Mouse (Mus musculus) forebrain, embryonic 10.5 days (tissue): ENCODE data around the gene Ccdc63. TPM values are rescaled to one million over a fixed set of nuclear protein-coding genes. Genes with fewer than 3 reads are reported as not detected.
"Not testable (repeated sequence)": the region's sequence is repeated elsewhere in the genome, so short reads cannot be mapped to it uniquely, and the experiment has no call there.

Experiments used
- DNase-seq: peaks from one replicate; pipeline ENCODE4 v3.0.0-alpha.2; 2017; ENCODE audit warnings: low spot score; ENCODE audit errors: extremely low spot score
- H3K27ac ChIP-seq: fragments of 300-500 bp; sonication (generic); 2 replicates; pipeline ENCODE4 v1.5.1; 2016; ENCODE audit warnings: mild to moderate bottlenecking
- H3K27me3 ChIP-seq: fragments of 300-500 bp; sonication (generic); 2 replicates; pipeline ENCODE4 v1.6.1; 2016; ENCODE audit warnings: mild to moderate bottlenecking; ENCODE audit not compliant: poor library complexity, severe bottlenecking
- H3K36me3 ChIP-seq: fragments of 300-500 bp; sonication (generic); replicated peaks from 2 replicates; pipeline ENCODE4 v1.6.1; 2016; ENCODE audit warnings: mild to moderate bottlenecking, moderate library complexity
- H3K4me1 ChIP-seq: fragments of 300-500 bp; sonication (generic); 2 replicates; pipeline ENCODE4 v1.6.1; 2016
- H3K4me3 ChIP-seq: fragments of 300-500 bp; sonication (generic); 2 replicates; pipeline ENCODE4 v1.5.1; 2016; ENCODE audit warnings: mild to moderate bottlenecking, moderate library complexity
- H3K9me3 ChIP-seq: fragments of 300-500 bp; sonication (generic); 2 replicates; pipeline ENCODE4 v1.6.1; 2016; ENCODE audit warnings: mild to moderate bottlenecking, moderate library complexity
- WGBS: fragments of 180-500 bp; shearing (Covaris S2); methylation state at CpG from one replicate; pipeline ENCODE4 v1.1.7; 2016; 5-methylcytosine and 5-hydroxymethylcytosine counted together
- polyA plus RNA-seq: library from polyadenylated mRNA; unstranded; fragments of >200 nt; fragmentation: Nextera tagmentation; extraction: Ambion mirVana; gene quantifications from 2 replicates; pipeline ENCODE4 v1.2.1, GENCODE M21; 2016

Gene Ccdc63
- polyA plus RNA-seq, 1 experiment from 2014 or later = not detected

GRCm38 (mm10) chr5:122145381-122146055 is 4.9 kb upstream of the Ccdc63 start:
- no peaks in the 10 kb centered on the region for H3K27me3 ChIP-seq
- 73% methylated on average over 15 of the region's 15 CpGs for WGBS
- H3K4me1 ChIP-seq = peaks cover 21% of the 10 kb centered on the region
- H3K27ac ChIP-seq = peak overlapping the region; percentile 63
- no peak for DNase-seq
- H3K4me3 ChIP-seq = peak overlapping the region; percentile 6; the same call in 1 of the 2 replicates
- no peaks in the 10 kb centered on the region for H3K9me3 ChIP-seq
- no peaks in the 10 kb centered on the region for H3K36me3 ChIP-seq

GRCm38 (mm10) chr5:122144825-122145224 is 4.2 kb upstream of the Ccdc63 start:
- Histone ChIP-seq H3K36me3 (no peaks in the 10 kb centered on the region), H3K4me1 (peaks cover 21% of the 10 kb centered on the region), H3K27ac (no peak overlapping the region), H3K27me3 (no peaks in the 10 kb centered on the region), H3K4me3 (no peak overlapping the region), H3K9me3 (no peaks in the 10 kb centered on the region)
- 86% methylated on average over 4 of the region's 4 CpGs for WGBS
- no peak for DNase-seq

- WGBS = 90% methylated on average over 15 of the region's 15 CpGs
- Histone ChIP-seq H3K27ac (0 out of 2 replicates have a peak overlapping the region, but pooled peaks have one; percentile 25), H3K4me1 (peaks cover 18% of the 10 kb centered on the region), H3K36me3 (no peaks in the 10 kb centered on the region), H3K9me3 (no peaks in the 10 kb centered on the region), H3K4me3 (no peak overlapping the region), H3K27me3 (no peaks in the 10 kb centered on the region)
- DNase-seq = no peak
These were observed 2.9 kb upstream of the Ccdc63 start for GRCm38 (mm10) chr5:122143543-122143942.

GRCm38 (mm10) chr5:122142230-122142992 is 1.8 kb upstream of the Ccdc63 start:
- Histone ChIP-seq H3K36me3 (no peaks in the 10 kb centered on the region), H3K9me3 (no peaks in the 10 kb centered on the region), H3K4me3 (no peak overlapping the region), H3K4me1 (peaks cover 12% of the 10 kb centered on the region), H3K27ac (no peak overlapping the region), H3K27me3 (no peaks in the 10 kb centered on the region)
- DNase-seq = no peak
- WGBS = 57% methylated on average over 8 of the region's 8 CpGs

- H3K27ac ChIP-seq, H3K4me3 ChIP-seq, H3K36me3 ChIP-seq, H3K27me3 ChIP-seq, H3K9me3 ChIP-seq, H3K4me1 ChIP-seq, DNase-seq: not testable (repeated sequence)
- 74% methylated on average over 2 of the region's 2 CpGs for WGBS
These were observed 852 bp downstream of the Ccdc63 start for GRCm38 (mm10) chr5:122139771-122140170.

GRCm38 (mm10) chr5:122138856-122139255 is 1.8 kb downstream of the Ccdc63 start:
- 79% methylated on average over 15 of the region's 15 CpGs for WGBS
- no peak overlapping the region for H3K27ac ChIP-seq
- H3K4me1 ChIP-seq = no peaks in the 10 kb centered on the region
- H3K27me3 ChIP-seq = no peaks in the 10 kb centered on the region
- no peaks in the 10 kb centered on the region for H3K9me3 ChIP-seq
- no peak for DNase-seq
- no peaks in the 10 kb centered on the region for H3K36me3 ChIP-seq
- H3K4me3 ChIP-seq = no peak overlapping the region

GRCm38 (mm10) chr5:122136508-122137408 is 3.9 kb downstream of the Ccdc63 start:
- H3K4me3 ChIP-seq = no peak overlapping the region
- 90% methylated on average over 14 of the region's 14 CpGs for WGBS
- DNase-seq = no peak
- peaks cover 10% of the 10 kb centered on the region for H3K4me1 ChIP-seq
- H3K36me3 ChIP-seq = no peaks in the 10 kb centered on the region
- H3K27me3 ChIP-seq = peaks cover 20% of the 10 kb centered on the region
- no peaks in the 10 kb centered on the region for H3K9me3 ChIP-seq
- no peak overlapping the region for H3K27ac ChIP-seq

- Histone ChIP-seq H3K9me3 (no peaks in the 10 kb centered on the region), H3K27me3 (peaks cover 27% of the 10 kb centered on the region), H3K4me1 (peaks cover 16% of the 10 kb centered on the region), H3K4me3 (no peak overlapping the region), H3K27ac (no peak overlapping the region), H3K36me3 (no peaks in the 10 kb centered on the region)
- DNase-seq = no peak
- 78% methylated on average over 3 of the region's 3 CpGs for WGBS
These were observed 5.2 kb downstream of the Ccdc63 start for GRCm38 (mm10) chr5:122135290-122135882.

- Histone ChIP-seq H3K4me1 (peaks cover 16% of the 10 kb centered on the region), H3K9me3 (no peaks in the 10 kb centered on the region), H3K36me3 (no peaks in the 10 kb centered on the region), H3K4me3 (no peak overlapping the region), H3K27me3 (peaks cover 35% of the 10 kb centered on the region), H3K27ac (no peak overlapping the region)
- WGBS = 90% methylated on average over 14 of the region's 14 CpGs
- no peak for DNase-seq
These were observed 6.0 kb downstream of the Ccdc63 start for GRCm38 (mm10) chr5:122134395-122135289.

- no peak for DNase-seq
- peaks cover 38% of the 10 kb centered on the region for H3K27me3 ChIP-seq
- no peaks in the 10 kb centered on the region for H3K9me3 ChIP-seq
- H3K4me3 ChIP-seq = no peak overlapping the region
- no peaks in the 10 kb centered on the region for H3K36me3 ChIP-seq
- WGBS = 93% methylated on average over 9 of the region's 9 CpGs
- H3K27ac ChIP-seq = no peak overlapping the region
- H3K4me1 ChIP-seq = peaks cover 21% of the 10 kb centered on the region
These were observed 7.6 kb downstream of the Ccdc63 start for GRCm38 (mm10) chr5:122133050-122133389.

- Histone ChIP-seq H3K9me3 (no peaks in the 10 kb centered on the region), H3K4me1 (peaks cover 21% of the 10 kb centered on the region), H3K27ac (0 out of 2 replicates have a peak overlapping the region, but pooled peaks have one; percentile 27), H3K27me3 (peaks cover 38% of the 10 kb centered on the region), H3K36me3 (no peaks in the 10 kb centered on the region), H3K4me3 (peak overlapping the region; percentile 53)
- no peak for DNase-seq
- 28% methylated on average over 26 of the region's 26 CpGs for WGBS
These were observed 8.2 kb downstream of the Ccdc63 start for GRCm38 (mm10) chr5:122132167-122133049.
